Mouse (Mus musculus) common myeloid progenitor, adult 5-6 weeks (primary cell): ENCODE measurements around the gene Exoc6. TPM values are rescaled to one million over a fixed set of nuclear protein-coding genes. Genes with fewer than 3 reads are reported as not detected.

ENCODE experiments used
- ATAC-seq: replicated peaks from 2 replicates; pipeline ENCODE4 v1.8.0; 2016; ENCODE audit warnings: low read depth, mild to moderate bottlenecking, moderate TSS enrichment, inconsistent platforms; ENCODE audit not compliant: poor library complexity, severe bottlenecking
- total RNA-seq: library from RNA; stranded (forward); fragments of 200-1000, 187-1606 nt; gene quantifications from 2 replicates; pipeline ENCODE4 v1.2.3, GENCODE M21; 2017

The Exoc6 gene
- total RNA-seq, 1 experiment from 2014 or later, result 108 TPM

DNA sequence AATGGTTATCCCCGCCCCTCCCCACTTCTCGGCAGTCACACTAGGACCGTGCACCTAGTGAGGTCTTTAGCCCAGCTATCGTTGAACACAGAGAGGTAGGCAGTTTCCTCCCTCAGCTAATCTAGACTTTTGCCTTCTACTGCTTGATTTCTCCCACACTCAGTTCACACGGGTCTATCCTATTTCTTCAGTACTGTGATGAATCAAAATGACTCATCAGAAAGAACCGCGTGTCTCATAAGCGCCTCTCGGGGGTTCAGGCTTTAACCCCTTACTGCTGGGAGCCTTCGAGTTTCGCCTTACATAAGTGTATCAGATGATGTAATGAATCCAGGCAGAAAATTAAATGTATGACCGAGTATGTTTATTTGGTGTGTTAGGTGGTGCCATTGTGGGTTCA lies 123.2 kb downstream of the Exoc6 start:
- 0 out of 2 replicates have a peak, but pooled peaks have one; percentile 42 for ATAC-seq

- ATAC-seq, result no peak
Observed at GRCm38 (mm10) chr19:37685281-37685680, 135.1 kb downstream of the Exoc6 start, which contains the start of gene Cyp26c1. Gene Cyp26c1 (plus strand): TSS chr19:37685581.

DNA sequence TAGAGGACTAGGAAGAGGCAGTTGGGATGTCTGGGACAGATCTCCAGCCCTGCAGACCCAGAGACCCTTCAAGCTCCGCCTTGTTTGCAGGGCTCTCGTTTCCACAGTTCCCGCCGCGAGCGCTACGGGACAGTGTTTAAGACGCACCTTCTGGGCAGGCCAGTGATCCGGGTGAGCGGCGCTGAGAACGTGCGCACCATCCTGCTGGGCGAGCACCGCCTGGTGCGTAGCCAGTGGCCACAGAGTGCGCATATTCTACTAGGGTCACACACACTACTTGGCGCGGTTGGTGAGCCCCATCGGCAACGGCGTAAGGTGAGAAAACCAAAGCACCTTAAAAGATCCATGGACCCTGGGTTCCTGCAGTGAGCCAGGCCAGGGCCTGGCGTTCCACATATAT lies 136.1 kb downstream of the Exoc6 start:
- ATAC-seq, result no peak

GRCm38 (mm10) chr19:37686941-37687850 lies 137.0 kb downstream of the Exoc6 start:
- ATAC-seq, result no peak

DNA sequence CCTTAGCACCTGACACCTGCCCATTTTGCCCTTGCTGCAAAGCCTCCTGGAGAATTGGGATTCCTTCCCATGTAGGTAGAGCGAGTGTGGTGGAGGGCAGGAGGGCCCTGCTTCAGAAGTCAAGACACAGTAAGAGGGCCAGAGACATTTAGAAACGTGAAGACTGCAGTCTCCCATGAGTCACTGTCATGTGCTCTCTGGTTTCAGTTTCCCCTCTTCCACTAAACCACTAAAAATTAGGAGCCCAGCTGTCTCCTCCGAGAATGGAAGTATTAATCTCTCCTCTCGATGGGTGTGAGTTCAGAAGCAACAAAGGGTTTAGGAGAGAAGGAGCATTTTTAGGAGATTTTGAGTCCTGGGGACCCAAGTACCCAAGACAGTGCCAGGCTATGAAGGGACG lies 139.3 kb downstream of the Exoc6 start:
- no peak for ATAC-seq

- no peak for ATAC-seq
Observed at GRCm38 (mm10) chr19:37690716-37691115, 140.5 kb downstream of the Exoc6 start.

- peak; percentile 55 for ATAC-seq
Observed at GRCm38 (mm10) chr19:37692879-37693278, 142.7 kb downstream of the Exoc6 start.

GRCm38 (mm10) chr19:37695146-37695545 lies 144.9 kb downstream of the Exoc6 start:
- no peak for ATAC-seq

DNA sequence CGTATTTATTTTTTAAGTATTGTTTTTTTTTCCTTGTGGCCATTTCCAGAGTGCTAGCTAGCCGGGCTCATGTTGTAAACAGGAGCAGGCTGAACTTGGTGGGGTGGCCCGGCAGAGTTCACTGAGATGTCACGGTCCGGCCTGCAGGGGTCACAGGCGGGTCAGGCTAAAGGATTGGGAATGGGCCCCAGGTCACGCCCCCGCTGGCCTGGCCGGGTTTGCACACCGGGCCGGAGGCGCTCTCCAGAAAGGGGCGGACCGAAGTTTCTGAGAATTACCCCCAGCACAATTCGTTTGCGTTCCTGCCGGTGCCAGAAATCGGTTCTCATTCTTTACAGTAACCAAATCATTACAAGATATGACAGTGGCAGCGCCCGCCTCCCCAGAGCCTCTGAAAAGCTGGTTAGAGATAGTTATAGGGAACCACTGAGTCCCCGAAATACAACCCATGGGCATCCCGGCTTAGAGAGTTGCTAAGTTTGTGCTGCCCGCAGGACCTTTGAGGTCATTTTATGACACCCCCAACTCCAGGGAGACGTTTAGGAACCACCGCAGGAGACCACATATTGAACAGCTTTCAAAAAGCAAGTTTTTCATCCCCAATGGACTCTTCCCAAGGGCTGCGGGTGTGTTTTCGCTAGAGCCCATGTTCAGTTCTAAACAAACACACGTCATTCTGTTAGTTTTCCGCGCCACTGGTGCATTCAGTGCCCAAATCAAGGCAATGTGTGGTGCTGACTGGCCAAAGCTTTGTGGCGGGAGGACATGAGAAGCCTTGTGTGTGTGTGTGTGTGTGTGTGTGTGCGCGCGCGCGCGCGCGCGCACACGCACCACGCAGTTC lies 145.8 kb downstream of the Exoc6 start:
- no peak for ATAC-seq

GRCm38 (mm10) chr19:37696603-37697334 lies 146.6 kb downstream of the Exoc6 start:
- no peak for ATAC-seq

GRCm38 (mm10) chr19:37697335-37697636 lies 147.1 kb downstream of the Exoc6 start:
- ATAC-seq, result no peak

DNA sequence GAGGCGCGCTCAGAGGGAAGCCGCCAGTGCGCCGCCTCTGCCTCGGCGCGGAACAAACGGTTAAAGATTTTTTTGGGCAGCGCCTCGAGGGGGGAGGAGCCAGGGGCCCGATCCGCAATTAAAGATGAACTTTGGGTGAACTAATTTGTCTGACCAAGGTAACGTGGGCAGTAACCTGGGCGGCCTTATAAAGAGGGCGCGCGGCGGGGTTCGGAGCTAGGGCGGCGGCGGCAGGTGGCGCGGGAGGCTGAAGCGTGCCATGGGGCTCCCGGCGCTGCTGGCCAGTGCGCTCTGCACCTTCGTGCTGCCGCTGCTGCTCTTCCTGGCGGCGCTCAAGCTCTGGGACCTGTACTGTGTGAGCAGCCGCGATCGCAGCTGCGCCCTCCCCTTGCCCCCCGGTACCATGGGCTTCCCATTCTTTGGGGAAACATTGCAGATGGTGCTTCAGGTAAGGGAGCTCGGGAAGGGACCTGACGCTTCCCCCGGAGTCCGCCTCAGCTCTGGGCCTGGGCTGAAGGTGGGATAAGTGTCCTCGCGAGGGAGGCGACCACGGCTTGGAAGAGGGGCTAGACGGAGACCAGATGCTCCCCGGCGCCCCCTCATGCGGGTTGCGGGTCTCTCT lies 147.5 kb downstream of the Exoc6 start, which contains the start of gene Cyp26a1:
Cyp26a1 (plus strand) TSS at position 148 of the 622 bp plus-strand sequence.
- no peak for ATAC-seq

GRCm38 (mm10) chr19:37698273-37699160 lies 148.3 kb downstream of the Exoc6 start:
- ATAC-seq, result 0 out of 2 replicates have a peak, but pooled peaks have one; percentile 30

GRCm38 (mm10) chr19:37699711-37700110 lies 149.5 kb downstream of the Exoc6 start:
- no peak for ATAC-seq

DNA sequence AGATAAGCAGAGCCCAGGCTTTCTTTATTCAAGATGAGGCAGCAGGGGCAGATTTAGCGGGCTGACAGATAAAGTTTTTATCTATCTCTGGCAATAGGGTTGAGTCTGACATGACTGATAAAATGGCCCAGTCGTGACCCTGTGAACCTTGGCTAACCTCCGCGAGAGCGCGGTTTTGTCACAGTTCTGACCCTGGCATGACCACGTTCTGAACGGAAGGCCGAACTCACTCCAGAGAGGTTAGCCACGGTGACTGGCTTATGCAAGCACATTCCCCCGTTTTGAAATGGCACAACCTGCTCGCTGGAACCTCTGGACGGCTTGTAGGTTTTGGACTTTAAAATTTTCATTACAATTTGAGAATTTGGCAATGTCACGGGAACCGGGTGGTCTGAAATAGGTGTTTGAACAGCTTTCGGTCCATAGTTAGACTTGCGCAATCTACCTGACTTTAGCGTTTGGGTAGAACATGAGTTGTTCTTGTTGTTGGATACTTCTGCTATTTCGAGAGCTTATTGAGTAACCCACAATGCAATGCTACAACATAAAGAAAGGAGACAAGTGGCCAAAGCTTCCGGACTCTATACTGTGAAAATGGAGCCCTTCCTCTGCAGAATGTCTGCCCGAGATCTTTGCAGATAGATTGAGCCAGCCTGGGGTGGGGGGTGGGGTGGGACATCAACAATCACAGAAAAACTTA lies 152.3 kb downstream of the Exoc6 start:
- ATAC-seq, result no peak; the same call in 1 of the 2 replicates

DNA sequence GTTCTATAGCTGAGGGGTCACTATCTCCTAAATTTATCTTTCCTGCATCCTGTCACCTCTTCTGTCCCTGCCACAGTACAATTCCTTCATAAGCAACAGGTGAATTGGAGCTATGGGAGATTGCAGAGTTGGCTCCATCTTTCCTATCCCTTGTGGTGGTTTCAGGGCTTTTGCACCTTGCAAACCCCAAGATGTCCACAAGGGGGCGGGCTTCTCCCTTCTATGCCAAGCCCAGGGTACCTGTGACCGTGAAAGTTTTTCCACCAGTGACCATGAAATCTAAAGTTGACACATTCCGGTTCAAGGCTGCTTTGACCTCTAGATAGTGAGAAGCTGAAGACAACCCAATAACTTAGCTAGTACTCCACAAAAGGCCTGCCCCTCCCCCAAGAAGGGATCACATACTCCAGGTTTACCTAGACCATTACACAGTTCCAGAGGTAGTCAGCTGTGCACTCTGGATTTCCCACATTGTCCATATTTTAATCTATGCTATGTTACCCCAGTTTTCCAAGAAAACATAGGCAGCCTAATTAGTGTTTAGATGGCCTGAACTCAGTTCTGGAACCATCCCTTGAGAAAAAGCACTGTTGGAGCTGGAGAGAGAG lies 153.8 kb downstream of the Exoc6 start:
- peak; percentile 77 for ATAC-seq

DNA sequence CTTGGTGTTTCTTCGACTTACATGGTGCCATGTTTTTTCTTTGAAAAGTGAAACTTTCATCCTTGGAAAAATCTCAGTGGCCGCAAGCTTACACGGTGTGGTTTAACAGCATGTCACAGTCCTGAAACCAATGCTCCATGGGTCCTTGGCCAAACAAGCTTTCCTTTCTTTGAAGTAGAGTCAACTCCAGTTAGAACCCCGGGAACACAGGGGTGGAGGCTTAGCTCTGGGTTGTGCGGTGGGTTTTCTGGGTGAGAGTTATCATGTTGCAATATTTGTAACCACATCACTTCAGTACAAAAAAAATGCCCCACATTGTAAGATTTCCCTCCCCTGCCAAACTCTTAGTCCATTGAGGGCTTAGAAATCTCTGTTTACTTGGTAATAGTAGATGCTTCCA lies 155.5 kb downstream of the Exoc6 start:
- ATAC-seq, result no peak

DNA sequence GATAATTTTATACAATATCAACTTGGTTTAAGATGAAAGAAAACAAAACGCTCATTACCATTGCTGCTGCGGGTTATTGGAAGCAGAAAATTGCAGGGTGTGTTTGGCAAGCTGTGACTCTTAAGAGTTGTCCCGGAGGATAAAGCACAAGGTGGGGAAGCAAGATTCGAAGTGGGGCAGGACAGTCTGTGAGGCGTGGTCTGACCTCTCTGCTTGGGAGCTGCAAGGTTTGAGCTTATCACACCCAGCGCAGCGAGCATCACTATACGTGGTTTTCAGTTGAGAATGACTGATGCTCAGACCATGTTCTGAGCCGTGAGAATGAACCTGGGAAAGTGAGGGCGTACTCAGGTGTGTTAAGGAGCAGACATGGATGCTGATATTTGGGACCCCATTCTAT lies 164.5 kb downstream of the Exoc6 start:
- ATAC-seq, result no peak
